Mouse (Mus musculus) intestine, embryonic 16.5 days (tissue): Measurements from ENCODE around the gene Edc3. TPM values are rescaled to one million over a fixed set of nuclear protein-coding genes. Genes with fewer than 3 reads are reported as not detected.
A peak's percentile ranks its signal among the peaks of the same experiment; 100 is the strongest.

Experiments used
- ATAC-seq: fragments of 200-750 bp; cut with Nextera tagmentation; 2 replicates; pipeline ENCODE4 v1.8.0; 2017; ENCODE audit warnings: moderate TSS enrichment, moderate library complexity
- H3K27ac ChIP-seq: fragments of 300-500 bp; sonication (generic); 2 replicates; pipeline ENCODE4 v1.5.1; 2014; ENCODE audit warnings: mild to moderate bottlenecking, low read length
- H3K27me3 ChIP-seq: fragments of 300-500 bp; sonication (generic); replicated peaks from 2 replicates; pipeline ENCODE4 v1.6.1; 2014; ENCODE audit warnings: low read length, control low read depth, mixed read lengths; ENCODE audit not compliant: control insufficient read depth, insufficient read depth
- H3K36me3 ChIP-seq: fragments of 300-500 bp; sonication (generic); 2 replicates; pipeline ENCODE4 v1.6.1; 2014; ENCODE audit warnings: low read length, control low read depth; ENCODE audit not compliant: control insufficient read depth, insufficient read depth
- H3K4me1 ChIP-seq: fragments of 300-500 bp; sonication (generic); 2 replicates; pipeline ENCODE4 v1.6.1; 2014; ENCODE audit warnings: low read length, control low read depth, mixed read lengths; ENCODE audit not compliant: control insufficient read depth, insufficient read depth
- H3K4me2 ChIP-seq: fragments of 300-500 bp; sonication (generic); 2 replicates; pipeline ENCODE4 v1.6.1; 2014; ENCODE audit warnings: low read depth, low read length, control low read depth
- H3K4me3 ChIP-seq: fragments of 300-500 bp; sonication (generic); 2 replicates; pipeline ENCODE4 v1.5.1; 2014; ENCODE audit warnings: mild to moderate bottlenecking, low read length
- H3K9ac ChIP-seq: fragments of 300-500 bp; sonication (generic); 2 replicates; pipeline ENCODE4 v1.6.1; 2014; ENCODE audit warnings: low read depth, low read length
- H3K9me3 ChIP-seq: fragments of 300-500 bp; sonication (generic); 2 replicates; pipeline ENCODE4 v1.6.1; 2016; ENCODE audit warnings: low read length, control low read depth; ENCODE audit not compliant: control insufficient read depth
- WGBS: fragments of 180-500 bp; shearing (Covaris S2); extraction: QIAGEN DNeasy Blood & Tissue Kit; methylation state at CpG from one replicate; pipeline ENCODE4 v1.1.7; 2014; 5-methylcytosine and 5-hydroxymethylcytosine counted together
- polyA plus RNA-seq: library from polyadenylated mRNA; unstranded; fragments of >200 nt; fragmentation: Nextera tagmentation; extraction: Ambion mirVana; gene quantifications from 2 replicates; pipeline ENCODE4 v1.2.1, GENCODE M21; 2015

Edc3 gene
- polyA plus RNA-seq, 1 experiment from 2014 or later, result 28.4 TPM

DNA sequence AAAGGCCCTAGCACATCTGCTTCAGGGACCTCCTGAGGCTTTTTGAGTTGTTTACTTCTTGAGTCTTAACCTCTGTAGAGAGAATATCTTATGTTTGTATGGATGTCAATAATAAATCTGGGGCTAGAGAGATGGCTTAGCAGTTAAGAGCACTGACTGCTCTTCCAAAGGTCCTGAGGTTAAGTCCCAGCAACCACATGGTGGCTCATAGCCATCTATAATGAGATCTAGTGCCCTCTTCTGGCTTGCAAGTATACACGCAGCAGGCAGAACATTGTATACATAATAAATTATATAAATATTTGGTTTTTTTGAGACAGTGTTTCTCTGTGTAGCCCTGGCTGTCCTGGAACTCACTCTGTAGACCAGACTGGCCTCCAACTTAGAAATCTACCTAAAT lies 65.8 kb downstream of the Edc3 start:
- no peak for ATAC-seq
- no peak overlapping the region for H3K9ac ChIP-seq
- no peaks in the 10 kb centered on the region for H3K4me1 ChIP-seq
- no peak overlapping the region for H3K27ac ChIP-seq
- no peaks in the 10 kb centered on the region for H3K9me3 ChIP-seq
- 9% methylated on average over 1 of the region's 1 CpGs for WGBS
- H3K36me3 ChIP-seq, result no peaks in the 10 kb centered on the region
- no peaks in the 10 kb centered on the region for H3K27me3 ChIP-seq
- H3K4me2 ChIP-seq, result no peak overlapping the region
- no peak overlapping the region for H3K4me3 ChIP-seq

DNA sequence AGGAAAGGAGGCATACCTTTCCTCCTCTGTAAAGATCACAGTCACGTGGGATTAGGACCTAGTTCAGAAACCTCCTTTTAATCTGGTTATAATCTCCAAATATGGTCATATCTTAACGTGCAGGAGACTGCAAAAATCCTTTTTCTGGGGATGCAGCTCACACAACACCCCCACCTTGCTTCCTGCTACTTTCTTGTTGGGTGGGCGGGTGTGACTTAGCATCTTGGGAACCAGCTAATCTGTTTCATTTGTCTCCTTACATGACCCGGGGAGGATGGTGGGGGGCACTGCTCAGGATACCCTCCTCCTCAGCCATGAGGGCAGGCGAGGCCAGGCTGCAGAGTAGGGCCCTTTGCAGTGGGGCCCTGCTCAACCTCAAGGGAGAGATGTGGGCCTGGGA lies 66.7 kb downstream of the Edc3 start:
- H3K9ac ChIP-seq, result no peak overlapping the region

DNA sequence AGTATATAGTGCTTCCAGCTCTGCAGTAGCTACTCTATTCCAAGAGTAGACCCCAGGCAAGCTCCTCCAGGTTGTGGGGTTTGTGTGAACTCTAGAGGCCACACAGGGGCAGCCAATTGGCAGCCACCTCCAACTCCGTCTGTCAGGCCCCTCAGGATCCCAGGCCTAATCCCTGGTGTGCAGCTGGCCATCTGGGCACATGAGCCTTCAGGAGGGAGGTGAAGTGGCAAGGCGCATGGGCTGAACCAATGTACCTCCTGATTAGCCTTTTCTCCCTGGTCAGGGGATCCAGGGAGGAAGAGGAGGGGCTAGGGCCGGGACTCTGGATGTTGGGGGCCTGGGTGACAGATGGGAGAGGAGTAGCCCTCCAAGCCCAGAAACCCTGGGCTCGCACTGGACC lies 67.4 kb downstream of the Edc3 start:
- Histone ChIP-seq H3K27me3 (no peaks in the 10 kb centered on the region), H3K36me3 (no peaks in the 10 kb centered on the region), H3K4me3 (no peak overlapping the region), H3K4me2 (no peak overlapping the region), H3K9ac (no peak overlapping the region), H3K27ac (no peak overlapping the region), H3K9me3 (no peaks in the 10 kb centered on the region), H3K4me1 (no peaks in the 10 kb centered on the region)
- 69% methylated on average over 4 of the region's 4 CpGs for whole genome bisulfite sequencing
- no peak for ATAC-seq

More for the DNA sequence above, 66.7 kb downstream of the Edc3 start:
- no peak for ATAC-seq
- H3K27ac ChIP-seq, result no peak overlapping the region
- WGBS, result 68% methylated on average over 5 of the region's 5 CpGs
- no peaks in the 10 kb centered on the region for H3K9me3 ChIP-seq
- H3K4me2 ChIP-seq, result no peak overlapping the region
- H3K36me3 ChIP-seq, result no peaks in the 10 kb centered on the region
- H3K4me1 ChIP-seq, result no peaks in the 10 kb centered on the region
- no peak overlapping the region for H3K4me3 ChIP-seq
- H3K27me3 ChIP-seq, result no peaks in the 10 kb centered on the region

DNA sequence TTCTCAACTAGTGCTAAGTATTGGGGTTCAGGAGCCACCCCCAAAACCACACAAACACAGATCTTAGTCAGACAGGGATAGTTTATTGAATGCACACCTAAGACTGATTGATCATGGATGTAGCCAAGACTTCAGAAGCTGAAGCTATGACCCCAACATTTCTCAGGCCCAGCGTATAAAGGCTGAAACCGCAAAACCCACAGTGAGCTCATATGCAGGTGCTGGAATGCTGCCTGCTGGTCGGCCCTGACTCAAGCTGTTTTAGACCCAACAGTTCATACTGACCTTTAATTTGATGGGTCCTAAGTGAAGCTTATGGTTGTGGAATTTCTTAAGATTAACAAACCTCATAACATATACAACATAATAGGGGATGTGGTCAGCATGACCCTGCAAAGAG lies 74.3 kb downstream of the Edc3 start:
- H3K36me3 ChIP-seq, result no peaks in the 10 kb centered on the region
- H3K27ac ChIP-seq, result no peak overlapping the region
- H3K4me2 ChIP-seq, result no peak overlapping the region
- WGBS, result 87% methylated on average over 3 of the region's 3 CpGs
- H3K4me3 ChIP-seq, result no peak overlapping the region
- H3K9ac ChIP-seq, result no peak overlapping the region
- no peak for ATAC-seq
- H3K4me1 ChIP-seq, result no peaks in the 10 kb centered on the region
- no peaks in the 10 kb centered on the region for H3K27me3 ChIP-seq
- peaks cover 7% of the 10 kb centered on the region; the same call in 1 of the 2 replicates for H3K9me3 ChIP-seq

DNA sequence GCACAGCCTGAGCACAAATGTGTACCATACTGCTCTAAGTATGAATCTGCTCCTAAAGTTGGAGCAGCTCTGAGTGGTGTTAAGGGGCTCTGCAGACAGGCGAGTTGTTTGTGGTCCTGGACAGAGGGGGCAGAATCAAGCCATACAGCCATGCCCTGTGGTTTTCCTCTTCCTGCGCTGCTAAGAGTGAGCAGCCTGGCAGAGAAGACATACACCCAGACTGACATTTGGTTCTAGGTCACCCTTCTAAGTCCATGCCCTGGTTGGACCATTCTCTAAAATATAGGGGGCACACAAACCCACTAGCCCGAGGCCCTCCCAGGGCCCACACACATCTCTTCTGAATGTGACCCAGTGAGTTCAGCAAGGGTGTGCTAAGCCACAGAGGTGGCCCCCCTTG lies 81.4 kb downstream of the Edc3 start:
- H3K4me2 ChIP-seq, result no peak overlapping the region
- H3K27ac ChIP-seq, result no peak overlapping the region
- H3K9me3 ChIP-seq, result peaks cover 7% of the 10 kb centered on the region; the same call in 1 of the 2 replicates
- H3K9ac ChIP-seq, result no peak overlapping the region
- no peak overlapping the region for H3K4me3 ChIP-seq
- WGBS, result 82% methylated on average over 3 of the region's 3 CpGs
- H3K4me1 ChIP-seq, result no peaks in the 10 kb centered on the region
- H3K36me3 ChIP-seq, result no peaks in the 10 kb centered on the region
- H3K27me3 ChIP-seq, result no peaks in the 10 kb centered on the region
- ATAC-seq, result no peak

DNA sequence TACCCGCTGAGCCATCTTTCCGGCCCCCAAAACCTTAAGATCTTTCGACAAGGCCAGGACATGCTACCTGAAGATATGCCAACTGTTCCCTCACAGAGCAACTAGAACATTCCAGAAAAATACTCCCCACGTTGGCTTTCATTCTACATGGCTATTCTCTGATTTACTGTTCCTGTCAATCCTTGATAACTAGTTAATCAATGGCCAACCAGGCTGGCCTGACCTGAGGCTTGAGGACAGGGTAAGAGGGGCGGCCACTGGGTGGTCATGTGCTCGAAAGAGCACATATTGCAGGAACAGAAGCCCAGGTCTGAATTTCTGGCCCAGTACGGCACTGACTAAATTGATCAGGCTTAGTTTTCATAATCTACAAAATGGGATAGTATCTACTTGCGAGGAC lies 89.1 kb downstream of the Edc3 start:
- H3K27me3 ChIP-seq, result no peaks in the 10 kb centered on the region
- H3K4me1 ChIP-seq, result no peaks in the 10 kb centered on the region
- no peak overlapping the region for H3K27ac ChIP-seq
- no peak for ATAC-seq
- H3K9ac ChIP-seq, result no peak overlapping the region
- H3K9me3 ChIP-seq, result no peaks in the 10 kb centered on the region
- no peaks in the 10 kb centered on the region for H3K36me3 ChIP-seq
- 87% methylated on average over 8 of the region's 8 CpGs for WGBS
- H3K4me2 ChIP-seq, result no peak overlapping the region
- H3K4me3 ChIP-seq, result no peak overlapping the region

DNA sequence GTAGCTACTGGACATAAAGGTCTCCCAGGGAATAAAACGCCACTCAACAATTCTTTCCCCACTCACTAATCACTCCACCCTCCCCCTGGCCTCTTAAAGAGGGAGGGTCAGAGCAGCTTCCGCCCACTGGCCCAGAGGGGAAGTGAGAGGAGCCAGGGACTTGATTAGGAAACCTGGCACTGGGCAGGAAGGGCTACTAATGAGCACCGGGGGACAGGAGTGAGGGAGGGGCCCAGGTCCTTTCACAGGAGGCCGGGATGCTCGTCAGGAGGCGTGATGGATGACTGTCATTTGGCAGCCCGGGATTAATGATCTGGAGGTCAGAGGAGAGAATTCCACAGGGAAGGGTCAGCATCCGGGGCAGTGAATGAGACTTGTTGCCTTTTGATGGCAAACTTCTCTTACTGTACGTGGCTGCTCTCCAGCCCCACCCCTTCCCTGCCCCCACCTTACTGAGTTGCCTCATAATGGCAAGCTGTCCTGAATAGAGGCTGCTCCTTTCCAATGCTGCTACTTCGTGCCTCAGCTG lies 90.4 kb downstream of the Edc3 start:
- Histone ChIP-seq H3K4me1 (peaks cover 10% of the 10 kb centered on the region; the same call in 1 of the 2 replicates), H3K9me3 (no peaks in the 10 kb centered on the region), H3K27me3 (no peaks in the 10 kb centered on the region), H3K4me2 (no peak overlapping the region), H3K27ac (no peak overlapping the region), H3K36me3 (no peaks in the 10 kb centered on the region), H3K9ac (no peak overlapping the region), H3K4me3 (no peak overlapping the region)
- peak; percentile 34; the same call in 1 of the 2 replicates for ATAC-seq
- 26% methylated on average over 10 of the region's 10 CpGs for WGBS

DNA sequence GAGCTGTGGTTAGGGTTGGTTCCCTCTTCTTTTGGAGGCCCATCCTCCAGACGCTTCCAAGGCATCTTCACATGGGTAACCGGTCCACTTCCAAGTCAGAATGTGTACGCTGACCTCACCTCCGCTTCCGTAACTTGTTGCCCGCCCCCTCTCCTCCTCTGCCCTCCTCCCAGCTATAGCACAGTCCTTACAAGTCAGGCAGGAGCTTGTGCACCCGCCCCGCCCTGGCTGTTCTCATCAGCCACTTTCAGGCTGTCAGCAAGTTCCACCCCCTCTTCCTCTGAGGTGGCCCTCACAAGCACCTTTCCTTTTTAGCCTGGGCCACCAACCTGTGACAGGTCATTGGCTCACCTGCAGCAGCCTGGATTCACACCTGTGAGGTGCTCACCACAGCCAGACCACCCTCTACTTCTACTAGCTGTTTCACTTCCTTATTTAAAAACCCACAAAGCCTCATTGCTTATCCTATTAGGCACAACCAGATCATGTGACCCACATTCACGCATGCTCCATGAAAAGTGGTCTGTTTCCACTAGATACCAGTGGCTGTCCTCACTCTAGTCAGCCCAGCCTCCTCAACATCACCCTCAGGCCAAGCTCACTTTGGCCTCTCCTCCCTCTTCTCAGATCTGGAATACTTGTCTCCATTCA lies 92.1 kb downstream of the Edc3 start:
- H3K4me1 ChIP-seq, result peaks cover 12% of the 10 kb centered on the region
- no peaks in the 10 kb centered on the region for H3K27me3 ChIP-seq
- ATAC-seq, result no peak
- no peak overlapping the region for H3K4me2 ChIP-seq
- no peaks in the 10 kb centered on the region for H3K36me3 ChIP-seq
- no peak overlapping the region for H3K27ac ChIP-seq
- H3K4me3 ChIP-seq, result no peak overlapping the region
- H3K9ac ChIP-seq, result no peak overlapping the region
- H3K9me3 ChIP-seq, result no peaks in the 10 kb centered on the region
- WGBS, result 84% methylated on average over 9 of the region's 9 CpGs
